Mouse (Mus musculus) hindbrain, embryonic 10.5 days (tissue): Measurements from ENCODE around the gene Vps33a. TPM values are rescaled to one million over a fixed set of nuclear protein-coding genes. Genes with fewer than 3 reads are reported as not detected.

ENCODE experiments used
- DNase-seq: peaks from one replicate; pipeline ENCODE4 v3.0.0-alpha.2; 2017; ENCODE audit warnings: low spot score
- H3K27ac ChIP-seq: fragments of 300-500 bp; sonication (generic); 2 replicates; pipeline ENCODE4 v1.5.1; 2016; ENCODE audit warnings: mild to moderate bottlenecking, moderate library complexity
- H3K27me3 ChIP-seq: fragments of 300-500 bp; sonication (generic); 2 replicates; pipeline ENCODE4 v1.6.1; 2016; ENCODE audit warnings: mild to moderate bottlenecking; ENCODE audit not compliant: poor library complexity, insufficient read depth, severe bottlenecking
- H3K36me3 ChIP-seq: fragments of 300-500 bp; sonication (generic); 2 replicates; pipeline ENCODE4 v1.6.1; 2016; ENCODE audit warnings: mild to moderate bottlenecking, moderate library complexity
- H3K4me1 ChIP-seq: fragments of 300-500 bp; sonication (generic); replicated peaks from 2 replicates; pipeline ENCODE4 v1.6.1; 2016; ENCODE audit warnings: mild to moderate bottlenecking
- H3K4me3 ChIP-seq: fragments of 300-500 bp; sonication (generic); 2 replicates; pipeline ENCODE4 v1.5.1; 2016; ENCODE audit warnings: mild to moderate bottlenecking, moderate library complexity
- H3K9me3 ChIP-seq: fragments of 300-500 bp; sonication (generic); 2 replicates; pipeline ENCODE4 v1.6.1; 2016; ENCODE audit warnings: mild to moderate bottlenecking, moderate library complexity
- WGBS: fragments of 180-500 bp; shearing (Covaris S2); methylation state at CpG from one replicate; pipeline ENCODE4 v1.1.7; 2016; 5-methylcytosine and 5-hydroxymethylcytosine counted together
- polyA plus RNA-seq: library from polyadenylated mRNA; unstranded; fragments of >200 nt; fragmentation: Nextera tagmentation; extraction: Ambion mirVana; gene quantifications from 2 replicates; pipeline ENCODE4 v1.2.1, GENCODE M21; 2016

Vps33a gene
- polyA plus RNA-seq, 1 experiment from 2014 or later: 37.6 TPM

GRCm38 (mm10) chr5:123573362-123573761, 524 bp upstream of the Vps33a start:
- Histone ChIP-seq H3K4me3 (peak overlapping the region; percentile 71), H3K27me3 (no peaks in the 10 kb centered on the region), H3K36me3 (peaks cover 33% of the 10 kb centered on the region), H3K4me1 (peaks cover 11% of the 10 kb centered on the region), H3K27ac (peak overlapping the region; percentile 87; the same call in 1 of the 2 replicates), H3K9me3 (no peaks in the 10 kb centered on the region)
- DNase-seq: peak; percentile 4
- WGBS: 66% methylated on average over 8 of the region's 8 CpGs

DNA sequence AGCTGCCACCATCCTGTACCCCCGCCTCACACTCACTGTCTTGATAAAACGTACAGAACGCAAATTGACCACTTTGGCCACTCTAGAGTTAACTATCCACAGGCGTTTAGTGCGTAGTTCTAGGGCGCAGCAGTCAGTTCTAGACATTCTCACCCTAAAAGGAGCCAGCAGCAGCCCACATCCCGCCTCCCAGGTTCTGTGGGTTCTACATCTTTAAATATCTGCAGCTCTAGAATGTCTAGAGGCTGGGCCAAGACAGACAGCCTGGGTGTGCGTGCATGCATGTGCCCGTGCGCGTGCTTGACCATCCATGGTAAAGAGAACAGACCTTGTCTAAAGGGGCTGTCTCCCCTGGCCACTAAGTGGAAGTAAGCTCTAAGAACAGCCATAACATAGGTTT, 11.7 kb downstream of the Vps33a start:
- no peak overlapping the region for H3K4me3 ChIP-seq
- H3K27me3 ChIP-seq: no peaks in the 10 kb centered on the region
- H3K36me3 ChIP-seq: peaks cover 97% of the 10 kb centered on the region
- no peaks in the 10 kb centered on the region for H3K4me1 ChIP-seq
- no peaks in the 10 kb centered on the region for H3K9me3 ChIP-seq
- no peak for DNase-seq
- H3K27ac ChIP-seq: no peak overlapping the region
- WGBS: 93% methylated on average over 11 of the region's 11 CpGs

DNA sequence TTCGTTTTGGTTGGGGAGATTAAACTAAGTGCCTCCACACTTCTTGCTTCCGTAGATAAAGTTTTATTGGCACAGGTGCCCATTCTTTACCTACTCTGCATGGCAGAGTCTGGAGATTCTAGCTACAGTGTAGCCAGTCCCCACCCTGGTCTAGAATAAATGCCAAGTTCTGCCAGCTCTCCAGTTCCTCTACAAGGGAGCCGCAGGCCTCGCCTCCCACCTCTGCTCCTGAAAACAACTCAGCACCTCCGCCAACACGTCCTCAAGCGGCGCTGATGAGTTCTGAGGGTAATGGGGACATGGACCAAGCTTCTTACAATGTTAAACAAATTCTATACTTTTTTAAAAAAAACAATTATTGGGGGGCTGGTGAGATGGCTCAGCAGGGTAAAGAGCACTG, 13.2 kb downstream of the Vps33a start:
- H3K36me3 ChIP-seq: peaks cover 93% of the 10 kb centered on the region

DNA sequence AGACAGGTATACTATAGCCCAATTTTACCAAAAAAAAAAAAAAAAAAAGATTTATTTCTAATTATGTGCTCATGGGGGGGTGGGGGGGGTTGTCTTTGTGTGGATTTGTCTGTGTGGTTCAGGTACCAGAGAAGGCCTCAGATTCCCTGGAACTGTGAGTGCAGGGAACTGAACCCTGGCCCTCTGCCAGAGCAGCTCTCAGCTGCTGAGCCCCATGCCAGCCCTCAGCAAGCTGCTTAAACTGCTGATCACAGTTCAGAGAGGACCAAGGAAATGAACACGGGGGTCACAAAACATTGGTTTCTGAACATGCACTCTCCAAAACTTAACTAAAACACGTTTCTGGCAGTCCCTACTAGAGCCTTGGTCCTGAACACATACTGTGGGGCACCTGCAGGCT, 16.4 kb downstream of the Vps33a start:
- H3K4me3 ChIP-seq: no peak overlapping the region
- H3K36me3 ChIP-seq: peaks cover 70% of the 10 kb centered on the region
- DNase-seq: no peak
- H3K27me3 ChIP-seq: no peaks in the 10 kb centered on the region
- H3K4me1 ChIP-seq: no peaks in the 10 kb centered on the region
- WGBS: 77% methylated on average over 2 of the region's 2 CpGs
- no peak overlapping the region for H3K27ac ChIP-seq
- H3K9me3 ChIP-seq: no peaks in the 10 kb centered on the region

More for the DNA sequence above, 13.2 kb downstream of the Vps33a start:
- no peaks in the 10 kb centered on the region for H3K4me1 ChIP-seq
- H3K27ac ChIP-seq: no peak overlapping the region
- no peaks in the 10 kb centered on the region for H3K9me3 ChIP-seq
- DNase-seq: no peak
- H3K4me3 ChIP-seq: no peak overlapping the region
- no peaks in the 10 kb centered on the region for H3K27me3 ChIP-seq
- WGBS: 95% methylated on average over 8 of the region's 8 CpGs

DNA sequence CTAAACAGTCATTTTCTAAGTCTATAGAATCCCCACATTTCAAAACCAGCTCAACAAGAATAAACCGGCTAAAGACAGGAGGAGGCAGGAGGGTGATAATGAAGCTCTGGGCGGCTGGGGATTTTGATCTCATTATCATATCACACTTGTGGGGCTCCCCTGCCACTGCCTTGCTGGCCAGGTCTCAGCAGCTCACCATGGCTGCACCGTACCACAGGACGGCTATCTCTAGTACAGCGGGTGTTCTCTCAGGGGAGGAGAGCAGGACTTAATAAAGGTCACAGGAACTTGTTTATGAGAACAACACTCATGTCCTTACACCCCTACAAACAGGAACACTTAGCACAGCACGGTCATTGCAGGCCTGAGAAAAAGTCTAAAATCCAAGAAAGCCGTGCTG, 17.1 kb downstream of the Vps33a start:
- Histone ChIP-seq H3K9me3 (no peaks in the 10 kb centered on the region), H3K4me1 (no peaks in the 10 kb centered on the region), H3K27me3 (no peaks in the 10 kb centered on the region), H3K4me3 (no peak overlapping the region), H3K36me3 (peaks cover 63% of the 10 kb centered on the region), H3K27ac (no peak overlapping the region)
- 94% methylated on average over 7 of the region's 7 CpGs for WGBS
- no peak for DNase-seq

DNA sequence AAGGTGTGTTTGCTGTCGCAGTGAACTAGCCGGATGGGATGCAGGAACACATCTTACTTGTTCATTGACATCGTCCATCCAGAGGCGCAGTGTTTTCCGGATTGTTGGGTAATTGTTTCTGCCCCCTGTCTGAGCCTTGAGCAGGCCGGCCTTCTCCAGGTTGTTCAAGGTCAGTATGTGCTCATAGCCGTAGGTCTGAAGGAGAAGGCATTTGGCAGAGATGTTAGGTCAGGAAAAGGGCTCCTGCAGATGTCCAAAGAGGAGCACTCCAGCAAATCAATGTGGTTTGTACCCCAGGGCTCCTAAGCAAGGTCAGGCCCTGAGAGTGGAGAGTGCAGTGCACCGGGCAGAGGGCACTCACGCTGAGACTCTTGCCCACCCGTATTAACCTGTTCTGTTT, 39.0 kb downstream of the Vps33a start:
- Histone ChIP-seq H3K27me3 (no peaks in the 10 kb centered on the region), H3K9me3 (no peaks in the 10 kb centered on the region), H3K4me3 (no peak overlapping the region), H3K36me3 (peaks cover 92% of the 10 kb centered on the region), H3K4me1 (no peaks in the 10 kb centered on the region), H3K27ac (no peak overlapping the region)
- 94% methylated on average over 10 of the region's 10 CpGs for WGBS
- no peak for DNase-seq

DNA sequence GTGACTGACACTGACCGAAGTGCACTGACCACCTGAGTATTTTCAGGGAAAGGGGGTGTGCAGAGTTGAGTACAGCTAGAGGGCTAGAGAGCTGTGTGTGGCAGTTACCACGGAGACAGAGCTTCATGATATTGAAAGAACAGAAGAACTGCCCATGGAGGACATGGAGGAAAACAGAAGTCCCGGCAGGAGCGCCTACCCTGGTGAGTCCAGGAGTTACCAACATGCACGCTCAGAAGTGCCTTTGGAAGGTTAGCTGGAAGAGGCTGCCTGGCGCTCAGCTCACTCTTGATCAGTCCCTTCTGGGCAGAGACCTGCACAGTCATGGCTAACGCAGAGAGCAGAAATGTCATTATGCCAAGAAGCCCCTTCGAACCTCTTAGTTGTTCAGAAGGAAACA, 42.8 kb downstream of the Vps33a start:
- no peak for DNase-seq
- no peak overlapping the region for H3K4me3 ChIP-seq
- H3K4me1 ChIP-seq: no peaks in the 10 kb centered on the region
- H3K36me3 ChIP-seq: peaks cover 80% of the 10 kb centered on the region
- no peaks in the 10 kb centered on the region for H3K27me3 ChIP-seq
- WGBS: 90% methylated on average over 8 of the region's 8 CpGs
- no peaks in the 10 kb centered on the region for H3K9me3 ChIP-seq
- H3K27ac ChIP-seq: no peak overlapping the region

- H3K36me3 ChIP-seq: peaks cover 66% of the 10 kb centered on the region
- H3K9me3 ChIP-seq: no peaks in the 10 kb centered on the region
- H3K4me3 ChIP-seq: no peak overlapping the region
- H3K27ac ChIP-seq: no peak overlapping the region
- no peaks in the 10 kb centered on the region for H3K27me3 ChIP-seq
- whole genome bisulfite sequencing: 81% methylated on average over 7 of the region's 7 CpGs
- no peak for DNase-seq
- H3K4me1 ChIP-seq: peaks cover 9% of the 10 kb centered on the region
Measured at GRCm38 (mm10) chr5:123528641-123529040, 44.2 kb downstream of the Vps33a start.

DNA sequence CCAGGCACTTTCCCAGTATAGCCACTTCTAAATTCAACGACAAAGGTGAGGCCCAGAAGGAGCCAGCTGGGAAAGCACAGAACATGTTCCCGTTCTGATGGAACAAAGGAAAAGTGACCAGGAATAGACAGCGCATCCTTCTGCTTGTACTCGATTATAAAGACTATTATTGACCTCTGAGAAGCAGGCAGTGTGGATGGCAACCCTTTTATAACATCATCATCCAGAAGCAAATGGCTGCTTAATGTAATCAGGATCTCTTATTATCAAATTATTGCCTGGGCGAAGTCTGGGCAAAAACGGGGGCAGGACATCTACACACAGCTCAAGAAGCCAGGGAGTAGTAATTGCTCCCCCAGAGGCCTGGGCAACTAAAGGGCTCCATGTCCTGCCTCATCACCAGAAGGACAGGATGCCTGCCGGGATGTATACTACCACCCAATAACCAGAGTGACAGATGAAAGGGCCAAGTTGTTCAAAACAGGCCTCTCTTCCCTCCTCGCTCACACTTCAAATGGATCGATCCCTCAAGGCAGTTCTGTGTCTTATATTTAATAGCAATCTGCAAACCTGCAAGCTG, 46.8 kb downstream of the Vps33a start:
- Histone ChIP-seq H3K4me3 (no peak overlapping the region), H3K36me3 (peaks cover 39% of the 10 kb centered on the region), H3K4me1 (peaks cover 33% of the 10 kb centered on the region), H3K9me3 (no peaks in the 10 kb centered on the region), H3K27ac (no peak overlapping the region), H3K27me3 (no peaks in the 10 kb centered on the region)
- 91% methylated on average over 9 of the region's 9 CpGs for WGBS
- no peak for DNase-seq

DNA sequence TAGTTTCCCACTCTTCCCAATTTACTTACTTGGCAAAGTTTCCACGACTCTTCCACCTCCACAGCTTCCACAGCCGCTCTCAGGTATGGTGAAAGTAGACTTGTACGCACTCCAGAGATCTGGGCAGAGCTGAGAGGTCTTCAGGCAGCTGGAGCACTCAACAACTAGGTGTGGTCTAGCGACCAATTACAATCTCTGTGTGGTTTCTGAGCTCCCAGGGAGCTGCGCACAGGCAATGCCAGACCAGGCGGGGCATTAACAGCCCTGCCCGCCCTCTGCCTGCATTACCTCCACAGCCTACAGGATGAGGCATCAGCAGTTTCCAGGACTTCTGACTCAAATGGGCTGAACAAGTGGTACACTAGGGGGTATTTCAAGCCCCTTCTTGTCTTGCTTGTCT, 47.6 kb downstream of the Vps33a start, which contains the start of gene Gm49027:
Gene Gm49027 (minus strand): TSS at position 208 of the 400 bp plus-strand sequence.
- Histone ChIP-seq H3K4me1 (peaks cover 33% of the 10 kb centered on the region), H3K4me3 (peak within 1 kb of the TSS; percentile 97), H3K36me3 (peaks cover 32% of the 10 kb centered on the region), H3K27ac (peak within 1 kb of the TSS; percentile 92), H3K27me3 (no peaks in the 10 kb centered on the region), H3K9me3 (no peaks in the 10 kb centered on the region)
- DNase-seq: no peak
- WGBS: 86% methylated on average over 7 of the region's 7 CpGs

DNA sequence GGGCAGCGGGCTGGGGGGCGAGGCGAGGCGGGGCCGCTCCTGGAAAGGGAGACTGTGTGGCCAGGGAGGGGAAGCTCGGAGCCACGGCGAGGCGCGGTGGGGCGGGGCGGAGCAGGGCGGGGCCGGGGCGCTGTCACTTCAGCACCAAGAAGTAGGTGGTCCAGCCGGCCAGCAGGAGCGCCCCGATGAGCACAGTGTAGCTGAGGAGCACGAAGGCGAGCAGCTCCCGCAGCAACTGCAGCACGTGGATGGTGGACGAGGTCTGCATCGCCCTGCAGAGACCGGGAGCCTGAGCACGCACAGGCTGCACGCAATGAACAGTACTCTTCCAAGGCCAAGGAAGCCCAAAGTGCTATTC, 48.5 kb downstream of the Vps33a start:
- H3K27me3 ChIP-seq: no peaks in the 10 kb centered on the region
- H3K27ac ChIP-seq: peak overlapping the region; percentile 92
- H3K4me3 ChIP-seq: peak overlapping the region; percentile 97
- H3K9me3 ChIP-seq: no peaks in the 10 kb centered on the region
- H3K36me3 ChIP-seq: peaks cover 27% of the 10 kb centered on the region
- no peak for DNase-seq
- peaks cover 33% of the 10 kb centered on the region for H3K4me1 ChIP-seq
- WGBS: 1% methylated on average over 27 of the region's 27 CpGs

GRCm38 (mm10) chr5:123523692-123524392, 49.0 kb downstream of the Vps33a start, which contains the start of gene Diablo:
TSS of gene Diablo (minus strand) at chr5:123524176.
- Histone ChIP-seq H3K4me3 (peak within 1 kb of the TSS; percentile 97), H3K36me3 (peaks cover 27% of the 10 kb centered on the region), H3K27ac (peak within 1 kb of the TSS; percentile 92), H3K27me3 (no peaks in the 10 kb centered on the region), H3K4me1 (peaks cover 33% of the 10 kb centered on the region), H3K9me3 (no peaks in the 10 kb centered on the region)
- peak; percentile 99 for DNase-seq
- under 1% methylated on average over 82 of the region's 82 CpGs for WGBS

GRCm38 (mm10) chr5:123522166-123522565, 50.7 kb downstream of the Vps33a start:
- H3K36me3 ChIP-seq: peaks cover 32% of the 10 kb centered on the region
- no peaks in the 10 kb centered on the region for H3K9me3 ChIP-seq
- peaks cover 33% of the 10 kb centered on the region for H3K4me1 ChIP-seq
- no peak for DNase-seq
- H3K4me3 ChIP-seq: peak overlapping the region; percentile 97; the same call in 1 of the 2 replicates
- no peaks in the 10 kb centered on the region for H3K27me3 ChIP-seq
- 88% methylated on average over 1 of the region's 1 CpGs for WGBS
- no peak overlapping the region for H3K27ac ChIP-seq
